Mouse (Mus musculus) layer of hippocampus, postnatal 25 days (tissue): ENCODE data around the gene Sectm1a. TPM values are rescaled to one million over a fixed set of nuclear protein-coding genes. Genes with fewer than 3 reads are reported as not detected.
A peak's percentile ranks its signal among the peaks of the same experiment; 100 is the strongest.
"Not testable (repeated sequence)": the region's sequence is repeated elsewhere in the genome, so short reads cannot be mapped to it uniquely, and the experiment has no call there.

ENCODE experiments used
- DNase-seq, 2 experiments: peaks; one replicate each; pipeline ENCODE4 v3.0.0; 2022; ENCODE audit warnings: mixed read lengths in 2 of 2, low spot score in 1 of 2; ENCODE audit errors: extremely low spot score in 1 of 2
- total RNA-seq, 2 experiments: library from RNA; stranded (reverse); gene quantifications; 2 replicates each; pipeline ENCODE4 v1.2.3; 2021

Gene Sectm1a
- total RNA-seq, 2 experiments from 2014 or later: not detected

GRCm38 (mm10) chr11:121090943-121091342, 9.9 kb upstream of the Sectm1a start:
- no peak for DNase-seq

DNA sequence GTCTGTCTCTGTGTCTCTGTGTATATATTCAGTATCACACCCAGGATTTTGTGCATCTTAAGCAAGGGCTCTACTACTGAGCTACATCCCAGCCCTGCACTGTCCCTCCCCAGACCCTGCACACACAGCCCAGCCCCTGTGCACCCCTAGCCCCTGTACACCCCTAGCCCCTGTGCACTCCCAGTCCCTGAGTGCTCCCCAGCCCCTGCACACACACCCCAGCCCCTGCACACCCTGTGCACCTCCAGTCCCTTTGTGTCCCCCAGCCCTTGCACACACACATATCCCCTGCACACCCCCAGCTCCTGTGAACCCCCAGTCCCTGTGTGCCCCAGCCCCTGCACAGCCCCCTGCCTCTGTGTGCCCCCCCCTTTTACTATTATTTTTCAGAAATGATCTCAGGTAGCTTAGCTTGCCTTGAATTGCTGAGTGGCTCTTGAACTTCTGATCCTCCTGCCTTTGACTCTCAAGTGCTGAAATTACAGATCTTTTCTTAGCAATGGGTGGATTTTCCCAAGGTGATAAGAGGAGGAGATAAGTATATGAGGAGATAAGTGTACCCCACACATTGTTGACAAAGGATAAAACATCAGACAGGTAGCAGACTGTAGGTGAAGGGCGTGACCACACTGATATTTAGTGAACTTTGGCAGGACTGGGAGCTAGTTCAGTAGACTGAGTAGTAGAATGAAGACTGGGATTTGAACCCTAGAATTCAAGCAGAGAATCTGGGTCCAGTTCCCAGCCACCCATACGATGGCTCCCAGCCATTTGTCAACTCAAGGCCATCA, 8.9 kb upstream of the Sectm1a start:
- no peak for DNase-seq

DNA sequence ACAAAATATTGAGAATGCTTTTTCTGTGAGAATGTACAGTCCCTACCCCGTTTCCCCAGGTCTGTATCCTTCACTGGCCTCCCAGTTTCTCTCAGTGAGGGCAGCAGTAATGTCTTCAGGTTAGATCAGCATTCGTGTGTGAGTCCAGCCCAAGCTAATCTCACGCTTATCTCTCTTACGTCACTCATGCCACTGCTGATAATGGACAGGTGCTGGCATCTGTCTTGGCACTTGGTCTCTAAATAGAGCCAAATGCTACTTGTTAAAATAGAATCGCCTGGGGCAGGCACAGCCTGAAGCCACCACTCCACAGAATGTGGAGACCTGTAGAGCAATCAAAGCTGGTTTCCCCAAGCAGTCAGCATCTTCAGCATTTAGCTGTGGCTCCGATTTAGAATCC, 8.0 kb upstream of the Sectm1a start:
- no peak for DNase-seq

DNA sequence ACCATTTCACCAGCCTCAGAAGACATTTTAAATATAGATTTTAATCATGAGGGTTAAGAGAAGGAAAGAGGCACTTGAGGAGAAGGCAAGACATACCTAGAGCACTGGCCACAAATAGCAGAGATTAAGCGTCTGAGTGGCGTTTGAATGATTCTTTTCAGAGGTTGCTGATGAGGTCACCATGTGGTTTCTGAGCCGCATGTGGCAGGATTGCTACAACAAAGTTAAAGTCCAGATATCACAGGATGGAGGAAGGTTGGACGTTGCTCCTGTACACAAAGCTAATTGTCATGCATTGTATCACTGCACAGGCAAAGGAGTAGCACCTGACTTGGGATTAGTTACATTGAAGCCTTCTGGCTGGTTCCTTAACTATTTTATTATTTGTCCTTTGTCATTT, 5.3 kb upstream of the Sectm1a start:
- DNase-seq: no peak

DNA sequence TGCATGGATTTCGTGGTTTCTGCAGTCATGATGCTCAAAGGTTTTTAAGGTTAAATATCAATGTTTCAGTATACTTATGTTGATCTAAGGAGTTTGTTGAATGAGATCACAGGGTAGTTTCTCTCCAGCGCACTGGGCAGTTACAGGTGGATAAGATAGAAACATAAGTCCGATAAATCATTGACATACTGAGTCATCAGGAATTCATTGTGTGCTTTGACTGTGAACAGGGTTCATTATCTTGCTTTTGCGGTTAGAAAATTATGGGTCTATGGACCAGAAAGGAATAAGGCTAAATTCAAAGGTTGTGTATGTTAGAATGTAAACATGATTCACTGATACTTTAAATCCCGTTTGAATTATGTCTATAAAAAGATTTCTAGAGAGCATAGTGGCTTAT, 4.2 kb upstream of the Sectm1a start:
- no peak for DNase-seq

- DNase-seq: no peak
Measured at GRCm38 (mm10) chr11:121082857-121083500, 2.0 kb upstream of the Sectm1a start.

DNA sequence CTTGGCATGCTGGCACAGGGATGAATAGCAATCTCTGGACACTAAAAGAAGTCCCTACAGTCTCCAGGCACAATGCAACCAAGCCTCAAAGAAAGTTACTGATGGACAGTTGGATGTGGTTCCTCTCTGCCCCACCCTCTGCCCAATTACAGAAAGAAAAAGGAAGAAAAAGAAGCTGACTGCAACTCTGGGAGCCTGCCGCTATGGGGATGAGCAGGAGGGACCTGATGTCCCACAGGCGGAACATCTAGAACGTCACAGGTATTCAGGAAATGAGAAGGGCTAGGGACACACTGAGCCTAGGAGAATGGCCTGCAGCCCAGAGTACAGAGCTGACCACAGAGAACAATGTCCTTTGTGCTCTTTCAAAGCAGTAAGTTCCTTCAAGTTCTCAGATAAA, 1.2 kb upstream of the Sectm1a start:
- no peak for DNase-seq

DNA sequence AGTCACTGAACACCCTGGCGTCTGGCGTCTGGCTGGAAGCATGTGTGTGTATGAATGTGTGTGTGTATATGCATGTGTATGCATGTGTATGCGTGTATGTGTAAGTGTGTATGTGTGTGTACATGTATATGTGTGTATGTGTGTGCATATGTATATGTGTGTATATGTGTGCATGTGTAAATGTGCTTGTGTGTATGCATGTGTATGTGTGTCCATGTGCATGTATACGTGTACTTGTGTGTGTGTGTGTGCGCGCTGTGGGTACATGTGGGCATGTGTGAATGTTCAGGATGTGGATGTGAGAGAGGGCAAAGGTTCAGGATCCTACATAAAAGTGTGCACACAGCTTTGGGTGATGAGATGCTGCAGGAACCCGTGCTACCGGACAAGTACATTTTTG, 690 bp downstream of the Sectm1a start:
- no peak for DNase-seq

- no peak for DNase-seq
Measured at GRCm38 (mm10) chr11:121075655-121076054, 5.4 kb downstream of the Sectm1a start.

DNA sequence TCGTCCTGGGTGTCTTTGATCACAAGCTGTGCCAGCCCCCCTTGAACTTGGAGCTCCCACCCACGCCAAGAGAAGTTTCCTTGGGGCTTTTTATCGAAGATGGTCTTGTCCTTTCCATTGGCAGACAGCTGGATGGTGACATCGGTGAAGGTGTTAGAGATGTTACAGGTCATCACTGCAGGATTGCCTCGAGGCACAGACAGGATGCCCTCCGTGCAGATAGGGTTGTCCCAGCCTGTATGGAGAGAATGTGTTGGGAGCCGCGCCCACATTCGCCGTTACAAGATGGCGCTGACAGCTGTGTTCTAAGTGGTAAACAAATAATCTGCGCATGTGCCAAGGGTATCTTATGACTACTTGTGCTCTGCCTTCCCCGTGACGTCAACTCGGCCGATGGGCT, 11.4 kb downstream of the Sectm1a start:
- not testable (repeated sequence) for DNase-seq

DNA sequence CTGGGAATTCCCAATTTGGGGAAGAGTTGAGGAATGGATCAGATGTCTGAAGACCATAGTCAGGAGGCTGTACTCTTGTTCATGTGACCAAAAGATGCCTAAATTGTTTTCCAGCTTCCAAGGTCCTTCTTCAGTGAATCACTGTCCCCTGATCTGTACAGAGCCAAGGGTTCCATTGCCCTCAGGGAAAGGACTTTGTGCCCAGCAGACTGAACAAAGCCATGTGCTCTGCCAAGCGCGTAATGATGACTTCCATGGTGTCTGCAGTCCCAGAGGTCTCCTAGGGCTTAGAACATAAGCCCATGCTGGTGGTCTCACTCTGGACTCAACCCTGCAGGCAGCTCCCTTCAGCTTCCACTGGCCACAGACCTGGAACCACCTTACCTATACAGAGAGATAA, 13.1 kb downstream of the Sectm1a start:
- no peak for DNase-seq

- no peak for DNase-seq
Measured at GRCm38 (mm10) chr11:121064197-121064596, 16.8 kb downstream of the Sectm1a start.

DNA sequence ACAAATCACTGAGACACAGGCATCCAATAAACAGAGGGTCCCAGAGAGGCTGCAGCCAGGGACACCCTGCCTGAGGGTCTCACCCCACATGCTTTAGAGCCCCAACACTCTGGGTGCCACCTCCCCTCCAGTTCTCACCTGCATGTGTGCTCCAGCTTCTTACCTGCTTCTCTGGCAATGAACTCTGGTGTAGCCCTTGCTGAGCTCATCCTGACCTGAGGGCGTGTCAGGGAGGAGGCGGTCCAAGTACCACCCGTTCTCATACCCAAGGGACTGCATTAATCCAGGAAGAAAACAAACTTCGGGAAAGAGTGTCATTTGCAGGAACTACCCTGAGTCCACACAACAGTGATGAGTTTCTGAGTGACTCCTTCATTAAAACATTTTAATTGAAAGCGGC, 17.6 kb downstream of the Sectm1a start, which contains the start of gene Sectm1b:
Gene Sectm1b, minus strand, starts transcription at position 191 of the 400 bp plus-strand sequence.
- no peak for DNase-seq

GRCm38 (mm10) chr11:121061615-121062014, 19.4 kb downstream of the Sectm1a start:
- no peak for DNase-seq

DNA sequence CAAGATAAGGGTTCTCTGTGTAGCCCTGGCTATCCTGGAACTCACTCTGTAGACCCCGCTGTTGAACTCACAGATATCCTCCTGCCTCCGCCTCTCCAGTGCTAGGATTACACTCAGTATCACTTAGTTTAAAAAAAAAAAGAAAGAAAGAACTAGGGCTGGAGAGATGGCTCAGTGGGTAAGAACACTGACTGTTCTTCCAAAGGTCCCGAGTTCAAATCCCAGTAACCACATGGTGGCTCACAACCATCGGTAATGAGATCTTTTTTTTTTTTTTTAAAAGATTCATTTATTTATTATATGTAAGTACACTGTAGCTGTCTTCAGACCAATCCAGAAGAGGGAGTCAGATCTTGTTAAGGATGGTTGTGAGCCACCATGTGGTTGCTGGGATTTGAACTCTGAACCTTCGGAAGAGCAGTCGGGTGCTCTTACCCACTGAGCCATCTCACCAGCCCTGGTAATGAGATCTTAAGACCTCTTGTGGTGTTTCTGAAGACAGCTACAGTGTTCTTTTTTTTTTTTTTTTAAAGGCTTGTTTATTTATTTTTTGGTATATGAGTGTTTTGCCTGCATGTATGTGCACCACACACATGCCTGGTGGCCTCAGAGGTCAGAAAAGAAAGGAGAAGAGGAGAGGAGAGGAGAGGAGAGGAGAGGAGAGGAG, 20.5 kb downstream of the Sectm1a start:
- not testable (repeated sequence) for DNase-seq

DNA sequence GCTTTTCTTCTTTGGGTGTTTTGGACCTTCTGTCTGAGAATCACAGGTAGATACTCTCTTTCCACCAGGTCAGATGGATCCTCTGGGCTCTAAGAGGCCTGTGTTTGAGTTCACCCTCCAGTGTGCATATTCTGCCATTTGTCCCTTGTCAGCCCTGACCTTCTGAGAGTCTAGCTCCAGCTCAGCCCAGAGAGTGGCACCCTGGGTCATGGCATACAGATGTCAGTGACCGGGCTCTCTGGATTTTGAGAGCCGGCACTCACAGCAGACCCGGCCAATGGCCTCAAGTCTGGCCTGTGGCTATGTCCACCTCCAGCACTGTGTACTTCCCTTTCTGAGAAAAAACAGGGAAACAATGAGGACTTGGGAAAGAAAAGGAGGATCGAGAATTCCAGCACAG, 21.5 kb downstream of the Sectm1a start:
- DNase-seq: no peak

- DNase-seq: no peak
Measured at GRCm38 (mm10) chr11:121058956-121059355, 22.1 kb downstream of the Sectm1a start.

DNA sequence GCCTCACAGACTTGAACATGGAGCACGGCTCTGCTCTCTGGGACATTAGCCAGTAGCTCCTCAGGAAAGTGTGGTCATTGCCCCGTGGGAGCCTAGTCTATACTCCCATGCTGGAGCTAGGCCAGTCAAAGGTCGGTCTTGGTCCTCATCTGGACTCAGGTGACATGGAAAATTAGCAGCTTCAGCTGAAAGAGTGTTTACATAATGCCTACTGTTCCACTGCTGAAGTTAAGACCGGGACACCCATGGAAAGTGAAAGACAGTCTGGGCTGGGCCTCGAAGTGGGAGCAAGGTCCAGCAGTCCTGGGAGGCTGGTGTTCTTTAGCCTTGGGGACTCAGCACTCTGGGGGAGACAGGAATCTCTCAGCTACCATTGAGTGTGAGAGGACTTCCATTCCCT, 22.9 kb downstream of the Sectm1a start:
- no peak for DNase-seq

- no peak for DNase-seq
Measured at GRCm38 (mm10) chr11:121056536-121057236, 24.3 kb downstream of the Sectm1a start.

DNA sequence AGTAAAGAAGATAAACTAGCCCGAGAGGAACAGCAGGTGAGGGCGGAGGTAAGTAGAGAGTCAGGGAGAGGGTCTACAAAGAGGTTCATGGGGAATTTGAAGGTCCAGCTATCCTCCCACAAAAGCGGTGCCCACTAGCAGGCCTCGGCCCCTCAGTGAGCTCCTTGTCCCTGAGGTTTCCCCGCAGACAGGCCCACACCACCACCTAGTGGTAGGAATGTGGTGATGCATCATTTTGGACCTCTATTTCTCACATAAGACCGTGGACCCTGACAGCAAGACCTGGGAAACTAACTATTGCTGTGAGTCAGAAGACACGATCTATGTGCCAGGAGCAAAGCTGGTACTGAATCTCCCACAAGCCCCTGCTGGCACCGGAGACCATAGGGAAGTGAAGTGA, 27.5 kb downstream of the Sectm1a start:
- peak; percentile 43 to 78 for DNase-seq

DNA sequence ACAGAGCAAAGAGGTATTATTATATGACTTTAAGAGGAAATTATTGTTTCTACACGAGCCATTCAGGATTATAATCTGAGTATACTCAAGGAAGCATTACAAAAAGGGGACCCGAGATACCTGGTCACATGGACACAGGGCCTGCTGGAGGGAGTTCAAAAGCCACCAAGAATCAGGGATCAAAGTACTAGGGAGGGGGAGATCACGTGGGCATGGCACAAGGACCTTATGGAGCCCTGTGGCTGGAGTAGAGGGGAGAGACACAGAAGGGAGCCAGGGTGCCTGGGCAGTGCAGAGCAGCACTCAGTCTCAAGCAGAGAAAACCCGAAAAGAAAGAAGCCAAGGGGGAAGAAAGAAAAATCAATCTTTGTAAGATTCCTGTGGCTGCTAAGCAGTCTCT, 28.6 kb downstream of the Sectm1a start:
- no peak for DNase-seq
